ENCODE assay signal across 8 mouse cellular contexts in the genomic region with DNA sequence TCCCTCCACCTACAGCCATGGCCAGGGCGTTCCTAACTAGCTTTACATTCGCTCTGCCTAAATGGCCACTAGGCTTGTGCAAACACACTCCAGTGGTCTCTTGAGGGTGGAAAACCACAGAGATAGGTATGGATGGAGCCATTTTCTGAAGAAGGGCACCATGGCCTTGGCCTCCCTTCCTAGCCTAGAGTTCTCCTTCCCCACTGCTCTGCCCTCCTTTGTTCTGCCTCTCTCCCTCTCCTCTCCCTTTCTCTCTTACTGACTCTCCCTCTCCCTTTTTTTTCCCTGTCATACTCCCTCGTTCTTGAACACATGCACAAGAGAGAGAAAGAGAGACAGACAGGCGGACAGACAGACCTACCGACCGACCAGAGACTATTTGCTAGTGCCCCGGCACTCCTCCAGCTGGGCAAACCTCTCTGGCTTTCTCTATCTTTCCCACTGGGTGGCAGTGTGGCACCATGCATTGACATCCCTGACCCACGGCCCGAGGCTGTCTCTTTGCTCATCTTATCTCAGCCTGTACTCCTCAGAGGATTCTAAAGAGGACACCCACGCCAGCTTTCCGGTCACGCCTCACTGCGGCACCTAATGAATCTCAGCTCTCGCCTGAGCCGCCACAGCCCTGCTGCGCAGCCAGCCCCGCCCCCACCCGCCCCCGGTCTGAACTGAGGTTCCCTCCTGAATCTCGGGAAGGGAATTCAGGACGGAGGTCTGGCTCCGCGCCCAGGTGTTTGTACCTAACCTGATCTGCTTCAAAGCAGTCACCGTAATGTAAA. TPM values are rescaled to one million over a fixed set of nuclear protein-coding genes. Genes with fewer than 3 reads are reported as not detected.
DNase-seq lines count a peak whose midpoint lies in the region; ATAC-seq lines count a peak whose summit lies in the region.

No protein-coding gene starts in this region.

- peak overlapping the region; percentile 74 for H3K27ac ChIP-seq in hindbrain, embryonic 10.5 days
- H3K27ac ChIP-seq in lung, embryonic 16.5 days (ENCODE audit: low read length), result no peak overlapping the region

- no peaks in the 10 kb centered on the region for H3K36me3 ChIP-seq in hindbrain, embryonic 10.5 days
- H3K36me3 ChIP-seq in lung, embryonic 16.5 days (ENCODE audit: control insufficient read depth, insufficient read depth, low read length), result no peaks in the 10 kb centered on the region

- peak overlapping the region; percentile 72 for H3K4me2 ChIP-seq in lung, embryonic 16.5 days (ENCODE audit: low read depth, low read length)

- WGBS in hindbrain, embryonic 10.5 days, result 10% methylated on average over 24 of the region's 24 CpGs
- 7% methylated on average over 24 of the region's 24 CpGs for WGBS in lung, embryonic 16.5 days

- H3K4me3 ChIP-seq in hindbrain, embryonic 10.5 days, result peak overlapping the region; percentile 54
- H3K4me3 ChIP-seq in lung, embryonic 16.5 days (ENCODE audit: low read length), result peak overlapping the region; percentile 51

- peaks cover 34% of the 10 kb centered on the region for H3K27me3 ChIP-seq in hindbrain, embryonic 10.5 days (ENCODE audit: insufficient read depth, poor library complexity, severe bottlenecking)
- H3K27me3 ChIP-seq in lung, embryonic 16.5 days (ENCODE audit: control insufficient read depth, insufficient read depth, low read depth, low read length), result no peaks in the 10 kb centered on the region; the same call in 1 of the 2 replicates

- H3K4me1 ChIP-seq in hindbrain, embryonic 10.5 days (replicated peaks), result peaks cover 22% of the 10 kb centered on the region
- peaks cover 10% of the 10 kb centered on the region for H3K4me1 ChIP-seq in lung, embryonic 16.5 days (replicated peaks; ENCODE audit: control insufficient read depth, insufficient read depth, low read length)

- peak; percentile 93 for ATAC-seq in lung, embryonic 16.5 days (ENCODE audit: low read depth)

- peak overlapping the region; percentile 27 for H3K9ac ChIP-seq in lung, embryonic 16.5 days (ENCODE audit: low read length)

- peak; percentile 83 for DNase-seq in Muller cell, postnatal 12 days (ENCODE audit: inconsistent ontology term)
- DNase-seq in cerebellum, adult 8-10 months, result peak; percentile 93
- DNase-seq in frontal cortex, adult 2 months (ENCODE audit: extremely low spot score in 1 of 2, low spot score in 1 of 2), result peak; percentile 90 to 97
- peak; percentile 82 for DNase-seq in hindbrain, embryonic 10.5 days (ENCODE audit: low spot score)
- DNase-seq in layer of hippocampus, adult 9-11 months, result peak; percentile 92
- peak; percentile 79 for DNase-seq in ovary, postnatal 36 days (ENCODE audit: low spot score)
- peak; percentile 71 for DNase-seq in thymus, postnatal 14 days

- H3K9me3 ChIP-seq in hindbrain, embryonic 10.5 days, result no peaks in the 10 kb centered on the region
- no peaks in the 10 kb centered on the region for H3K9me3 ChIP-seq in lung, embryonic 16.5 days (ENCODE audit: control insufficient read depth, low read length)

RNA-seq across cellular contexts. Expression of a gene that starts 7.0 kb away (rescaled TPM):
- polyA plus RNA-seq in frontal cortex, adult 2 months (2012; rRNA removed), result 0.44 and 0.56 TPM in 2 replicates
- polyA plus RNA-seq in hindbrain, embryonic 10.5 days (2016; fragmentation: Nextera tagmentation; extraction: Ambion mirVana), result not detected in 2 replicates
- polyA plus RNA-seq in lung, embryonic 16.5 days (2015; fragmentation: Nextera tagmentation; extraction: Ambion mirVana), result not detected in 2 replicates

RNA-seq across cellular contexts. Expression of a gene that starts 33.9 kb away (rescaled TPM):
- polyA plus RNA-seq in frontal cortex, adult 2 months (2012; rRNA removed), result 0.94 and 1.1 TPM in 2 replicates
- polyA plus RNA-seq in hindbrain, embryonic 10.5 days (2016; fragmentation: Nextera tagmentation; extraction: Ambion mirVana), result 0.12 and 0.25 TPM in 2 replicates
- 4.3 and 5.0 TPM in 2 replicates for polyA plus RNA-seq in lung, embryonic 16.5 days (2015; fragmentation: Nextera tagmentation; extraction: Ambion mirVana)

RNA-seq across cellular contexts. Expression of a gene that starts 37.1 kb away (rescaled TPM):
- polyA plus RNA-seq in frontal cortex, adult 2 months (2012; rRNA removed), result 0.97 and 1.7 TPM in 2 replicates
- polyA plus RNA-seq in hindbrain, embryonic 10.5 days (2016; fragmentation: Nextera tagmentation; extraction: Ambion mirVana), result not detected in 2 replicates
- 0.18 and 0.19 TPM in 2 replicates for polyA plus RNA-seq in lung, embryonic 16.5 days (2015; fragmentation: Nextera tagmentation; extraction: Ambion mirVana)

RNA-seq across cellular contexts. Expression of a gene that starts 46.5 kb away (rescaled TPM):
- 380 and 394 TPM in 2 replicates for polyA plus RNA-seq in frontal cortex, adult 2 months (2012; rRNA removed)
- polyA plus RNA-seq in hindbrain, embryonic 10.5 days (2016; fragmentation: Nextera tagmentation; extraction: Ambion mirVana), result 571 and 654 TPM in 2 replicates
- 625 and 691 TPM in 2 replicates for polyA plus RNA-seq in lung, embryonic 16.5 days (2015; fragmentation: Nextera tagmentation; extraction: Ambion mirVana)
